Mouse (Mus musculus) heart, postnatal 0 days (tissue): ENCODE results near the gene Hdgfl2.

ENCODE experiments used
- CTCF ChIP-seq: IDR thresholded peaks from 2 replicates; pipeline ENCODE4 v1.5.1; 2016; ENCODE audit warnings: antibody characterized with exemption, control low read depth, low read depth
- EP300 ChIP-seq: IDR thresholded peaks from 2 replicates; pipeline ENCODE4 v1.6.1; 2016; ENCODE audit warnings: antibody characterized with exemption, low read depth

DNA sequence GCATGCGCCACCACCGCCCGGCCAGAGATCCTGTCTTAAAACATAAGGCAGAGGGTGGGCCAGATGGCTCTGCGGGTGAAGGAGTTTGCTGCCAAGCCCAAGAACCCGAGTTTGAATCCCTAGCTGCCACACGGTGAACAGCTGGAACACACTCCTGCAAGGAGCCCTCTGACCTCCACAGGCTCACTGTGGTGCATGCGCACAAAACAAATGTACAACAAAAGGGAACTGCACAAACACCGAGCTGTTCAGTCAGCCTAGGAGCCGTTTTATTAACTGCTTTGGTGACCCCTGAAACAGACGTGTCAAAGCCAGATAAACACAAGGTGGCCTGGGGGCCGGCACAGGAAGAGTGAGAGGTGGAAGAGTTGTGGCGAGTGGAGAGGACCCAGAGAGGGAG lies 40.0 kb downstream of the Hdgfl2 start:
- TF ChIP-seq CTCF (no peak), EP300 (no peak)
